Mouse (Mus musculus) heart, postnatal 0 days (tissue): ENCODE measurements around the gene Rabgef1.

Experiments
- CTCF ChIP-seq: IDR thresholded peaks from 2 replicates; pipeline ENCODE4 v1.5.1; 2016; ENCODE audit warnings: antibody characterized with exemption, control low read depth, low read depth
- EP300 ChIP-seq: IDR thresholded peaks from 2 replicates; pipeline ENCODE4 v1.6.1; 2016; ENCODE audit warnings: antibody characterized with exemption, low read depth

DNA sequence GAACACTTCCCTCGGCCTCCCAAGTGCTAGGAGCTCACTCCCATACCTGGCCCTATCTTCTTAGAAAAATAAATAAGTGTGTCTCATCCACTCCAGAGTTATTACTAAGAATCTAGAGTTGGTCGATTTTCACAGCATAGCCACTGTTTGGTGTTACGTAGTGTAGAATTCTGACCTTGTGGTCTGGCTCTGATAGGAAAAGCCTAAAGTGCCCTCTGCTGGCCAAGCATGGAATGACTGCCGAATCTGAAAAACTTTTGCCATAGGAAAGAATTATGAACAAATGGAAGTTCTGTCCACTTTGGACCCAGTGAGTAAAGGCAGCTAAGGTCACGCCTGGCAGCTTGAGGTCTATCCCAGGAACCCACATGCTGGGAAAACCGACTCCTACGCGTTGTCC lies 32.2 kb upstream of the Rabgef1 start:
- TF ChIP-seq CTCF (peak; percentile 85), EP300 (no peak)
